Mouse (Mus musculus) C2C12 (cell line): ENCODE measurements around the gene Akap12. TPM values are rescaled to one million over a fixed set of nuclear protein-coding genes. Genes with fewer than 3 reads are reported as not detected.

ENCODE experiments used
- H3K27me3 ChIP-seq: one replicate; pipeline ENCODE4 v1.6.1; 2011; ENCODE audit not compliant: control insufficient read depth, insufficient read depth, insufficient read length
- H3K36me3 ChIP-seq: one replicate; pipeline ENCODE4 v1.6.1; 2011; ENCODE audit not compliant: control insufficient read depth, insufficient read depth
- H3K4me3 ChIP-seq: one replicate; pipeline ENCODE4 v1.5.1; 2011; ENCODE audit warnings: mild to moderate bottlenecking, control low read depth; ENCODE audit not compliant: poor library complexity, insufficient read depth, severe bottlenecking
- H3K79me2 ChIP-seq: one replicate; pipeline ENCODE4 v1.6.1; 2011; ENCODE audit not compliant: control insufficient read depth, insufficient read depth
- H3K79me3 ChIP-seq: one replicate; pipeline ENCODE4 v1.6.1; 2011; ENCODE audit warnings: low read depth, control low read depth
- H3ac ChIP-seq: one replicate; pipeline ENCODE3; 2011; ENCODE audit warnings: low read depth; ENCODE audit not compliant: control insufficient read depth, insufficient read length
- CEBPB ChIP-seq: IDR thresholded peaks from one replicate; pipeline ENCODE4 v1.6.1; 2011; ENCODE audit warnings: low read depth, mild to moderate bottlenecking, control low read depth, moderate library complexity
- CTCF ChIP-seq: IDR thresholded peaks from one replicate; pipeline ENCODE4 v1.5.1; 2011; ENCODE audit not compliant: control insufficient read depth, insufficient read depth, insufficient read length
- FOSL1 ChIP-seq: IDR thresholded peaks from one replicate; pipeline ENCODE4 v1.8.0; 2011; ENCODE audit warnings: mild to moderate bottlenecking, low read length; ENCODE audit not compliant: poor library complexity, insufficient read depth, severe bottlenecking
- MAX ChIP-seq: IDR thresholded peaks from one replicate; pipeline ENCODE4 v1.6.1; 2011; ENCODE audit warnings: mild to moderate bottlenecking, control low read depth
- MYOD1 ChIP-seq: IDR thresholded peaks from one replicate; pipeline ENCODE4 v1.6.1; 2011; ENCODE audit warnings: low read depth; ENCODE audit not compliant: control insufficient read depth, insufficient read length
- MYOG ChIP-seq: IDR thresholded peaks from one replicate; pipeline ENCODE4 v1.6.1; 2011; ENCODE audit not compliant: control insufficient read depth, insufficient read length; ENCODE audit errors: extremely low read depth
- USF1 ChIP-seq: IDR thresholded peaks from one replicate; pipeline ENCODE4 v1.6.1; 2011; ENCODE audit warnings: low read depth, mild to moderate bottlenecking, control low read depth, moderate library complexity
- polyA plus RNA-seq: library from polyadenylated mRNA; unstranded; fragments of >200 nt; fragmentation: generic; extraction: Trizol; gene quantifications from one replicate; pipeline ENCODE4 v1.2.1, GENCODE M21; 2012; ENCODE audit warnings: missing spikeins

Gene Akap12
- polyA plus RNA-seq, 1 experiment = 4.7 TPM

- no peaks in the 10 kb centered on the region for H3K27me3 ChIP-seq
- H3K4me3 ChIP-seq = peak overlapping the region; percentile 87
- TF ChIP-seq MAX (no peak), FOSL1 (no peak), CTCF (no peak), CEBPB (no peak), USF1 (no peak), MYOG (no peak), MYOD1 (no peak)
- H3K79me3 ChIP-seq = peaks cover 74% of the 10 kb centered on the region
- peak overlapping the region; percentile 41 for H3ac ChIP-seq
- peaks cover 95% of the 10 kb centered on the region for H3K79me2 ChIP-seq
- peaks cover 24% of the 10 kb centered on the region for H3K36me3 ChIP-seq
Measured at GRCm38 (mm10) chr10:4389036-4389435, 122.9 kb downstream of the Akap12 start.

GRCm38 (mm10) chr10:4389461-4390112, 123.4 kb downstream of the Akap12 start:
- Histone ChIP-seq H3K4me3 (no peak overlapping the region), H3K27me3 (no peaks in the 10 kb centered on the region)

GRCm38 (mm10) chr10:4390550-4390949, 124.4 kb downstream of the Akap12 start:
- H3K4me3 ChIP-seq = no peak overlapping the region
- TF ChIP-seq USF1 (no peak), MYOG (no peak), CEBPB (no peak), MAX (no peak), MYOD1 (no peak), FOSL1 (no peak), CTCF (no peak)

More at GRCm38 (mm10) chr10:4389461-4390112, 123.4 kb downstream of the Akap12 start:
- peaks cover 95% of the 10 kb centered on the region for H3K79me2 ChIP-seq
- peaks cover 30% of the 10 kb centered on the region for H3K36me3 ChIP-seq
- peak overlapping the region; percentile 41 for H3ac ChIP-seq
- H3K79me3 ChIP-seq = peaks cover 77% of the 10 kb centered on the region
- TF ChIP-seq MAX (no peak), MYOD1 (no peak), USF1 (no peak), CTCF (no peak), FOSL1 (no peak), MYOG (no peak), CEBPB (no peak)

GRCm38 (mm10) chr10:4391076-4391475, 124.9 kb downstream of the Akap12 start:
- H3K79me3 ChIP-seq = peaks cover 84% of the 10 kb centered on the region
- H3K4me3 ChIP-seq = no peak overlapping the region
- H3ac ChIP-seq = no peak overlapping the region
- H3K27me3 ChIP-seq = no peaks in the 10 kb centered on the region
- TF ChIP-seq CEBPB = no peak
- TF ChIP-seq FOSL1 = no peak
- no peak for TF ChIP-seq CTCF
- TF ChIP-seq MAX = no peak
- TF ChIP-seq MYOG = no peak
- TF ChIP-seq USF1 = no peak
- TF ChIP-seq MYOD1 = no peak
- H3K79me2 ChIP-seq = peaks cover 95% of the 10 kb centered on the region
- H3K36me3 ChIP-seq = peaks cover 37% of the 10 kb centered on the region

More at GRCm38 (mm10) chr10:4390550-4390949, 124.4 kb downstream of the Akap12 start:
- Histone ChIP-seq H3ac (no peak overlapping the region), H3K79me2 (peaks cover 95% of the 10 kb centered on the region), H3K27me3 (no peaks in the 10 kb centered on the region), H3K36me3 (peaks cover 31% of the 10 kb centered on the region), H3K79me3 (peaks cover 83% of the 10 kb centered on the region)

GRCm38 (mm10) chr10:4391851-4392250, 125.7 kb downstream of the Akap12 start:
- Histone ChIP-seq H3K36me3 (peaks cover 42% of the 10 kb centered on the region), H3K79me3 (peaks cover 87% of the 10 kb centered on the region), H3K27me3 (no peaks in the 10 kb centered on the region), H3ac (no peak overlapping the region), H3K4me3 (no peak overlapping the region), H3K79me2 (peaks cover 99% of the 10 kb centered on the region)
- TF ChIP-seq USF1 (no peak), MAX (no peak), MYOG (no peak), CTCF (no peak), CEBPB (no peak), FOSL1 (no peak), MYOD1 (no peak)
